Comparison of ENCODE assay signal across 1 mouse cellular context in genomic region chr4:35221903-35222302, GRCm38 (mm10).
TF ChIP-seq lines count a peak whose summit lies in the region.

No protein-coding gene starts in this region.

TF ChIP-seq in MEL, 35 proteins besides CTCF, POLR2A, EP300 and RAD21 (continued from another document):
- TF ChIP-seq SIN3A (IDR thresholded peaks at IDR 0.05; ENCODE audit: low read length), result 0 out of 2 replicates have a peak, but pooled peaks have one; percentile 46
- 0 out of 2 replicates have a peak, but pooled peaks have one; percentile 43 for TF ChIP-seq MYC (IDR thresholded peaks at IDR 0.05; ENCODE audit: low read depth, low read length)
